Mouse (Mus musculus): ENCODE measurements around the gene Slc35e3.

- TF ChIP-seq CTCF (IDR thresholded peaks at IDR 0.05; ENCODE audit: low read depth) (no peak), EP300 (IDR thresholded peaks at IDR 0.05; ENCODE audit: low read depth) (no peak)
These were observed 14.7 kb upstream of the Slc35e3 start for GRCm38 (mm10) chr10:117760831-117761335.

Data from liver, postnatal 0 days (tissue).